Mouse (Mus musculus): Measurements from ENCODE around the gene Olfr44. TPM values are rescaled to one million over a fixed set of nuclear protein-coding genes. Genes with fewer than 3 reads are reported as not detected.

The Olfr44 gene
- total and polyA plus RNA-seq, 3 experiments: not detected

GRCm38 (mm10) chr9:39471844-39472243, 22.0 kb downstream of the Olfr44 start, which contains the start of gene Olfr955:
Olfr955 (minus strand) TSS chr9:39471944.
- dilution Hi-C loops (cut with MboI; ENCODE audit: extremely low pct_ligation_motif_present, extremely low pct_unique_long_range_greater_than_20kb, low sequenced_read_pairs): no loop called here
- TF ChIP-seq NELFE (IDR thresholded peaks at IDR 0.05; ENCODE audit: low read depth, low read length) (no peak), ZC3H11A (IDR thresholded peaks at IDR 0.05; ENCODE audit: low read depth, low read length) (no peak), GABPA (IDR thresholded peaks at IDR 0.05; ENCODE audit: insufficient replicate concordance, low read depth, low read length) (no peak), KAT2A (IDR thresholded peaks at IDR 0.05; ENCODE audit: insufficient replicate concordance, low read length) (no peak)
- Histone ChIP-seq H3K4me3 (replicated peaks in 1 of 3; ENCODE audit: low read depth in 2 of 3, low read length in 2 of 3, poor library complexity in 1 of 3) (no peak within 1 kb of the TSS), H3K79me2 (replicated peaks; ENCODE audit: control insufficient read depth, extremely low read depth, insufficient read depth, poor library complexity, severe bottlenecking) (no peaks in the 10 kb centered on the region), H3K4me1 (ENCODE audit: control insufficient read depth in 1 of 2, insufficient read depth in 2 of 2) (no peaks in the 10 kb centered on the region), H3K9me3 (replicated peaks; ENCODE audit: low read length) (no peaks in the 10 kb centered on the region), H3K27ac (ENCODE audit: insufficient read depth, low read depth) (no peak within 1 kb of the TSS), H3K9ac (ENCODE audit: insufficient read depth, low read depth) (no peak within 1 kb of the TSS), H3K36me3 (replicated peaks in 1 of 2; ENCODE audit: control insufficient read depth in 1 of 2, insufficient read depth in 1 of 2, low read length in 1 of 2) (no peaks in the 10 kb centered on the region), H3K27me3 (replicated peaks) (no peaks in the 10 kb centered on the region), H3K4me2 (ENCODE audit: insufficient read depth, low read depth, poor library complexity, severe bottlenecking) (no peak within 1 kb of the TSS)
- in situ Hi-C loops (cut with MboI; ENCODE audit: low pct_ligation_motif_present, low pct_unique_long_range_greater_than_20kb, low sequenced_read_pairs): no loop called here
- DNase-seq (ENCODE audit: extremely low read depth): no peak

- dilution Hi-C loops (cut with MboI; ENCODE audit: extremely low pct_ligation_motif_present, extremely low pct_unique_long_range_greater_than_20kb, low sequenced_read_pairs) (no loop called here), in situ Hi-C loops (cut with MboI; ENCODE audit: low pct_ligation_motif_present, low pct_unique_long_range_greater_than_20kb, low sequenced_read_pairs) (no loop called here)
- H3K27me3 ChIP-seq (replicated peaks): no peaks in the 10 kb centered on the region
- no peak within 1 kb of the TSS for H3K4me3 ChIP-seq (replicated peaks in 1 of 3; ENCODE audit: low read depth in 2 of 3, low read length in 2 of 3, poor library complexity in 1 of 3)
- H3K4me2 ChIP-seq (ENCODE audit: insufficient read depth, low read depth, poor library complexity, severe bottlenecking): no peak within 1 kb of the TSS
- no peak for DNase-seq (ENCODE audit: extremely low read depth)
- no peak within 1 kb of the TSS for H3K27ac ChIP-seq (ENCODE audit: insufficient read depth, low read depth)
- no peak within 1 kb of the TSS for H3K9ac ChIP-seq (ENCODE audit: insufficient read depth, low read depth)
- no peaks in the 10 kb centered on the region for H3K9me3 ChIP-seq (replicated peaks; ENCODE audit: low read length)
- no peaks in the 10 kb centered on the region for H3K4me1 ChIP-seq (ENCODE audit: control insufficient read depth in 1 of 2, insufficient read depth in 2 of 2)
- H3K36me3 ChIP-seq (replicated peaks in 1 of 2; ENCODE audit: control insufficient read depth in 1 of 2, insufficient read depth in 1 of 2, low read length in 1 of 2): no peaks in the 10 kb centered on the region
- no peaks in the 10 kb centered on the region for H3K79me2 ChIP-seq (replicated peaks; ENCODE audit: control insufficient read depth, extremely low read depth, insufficient read depth, poor library complexity, severe bottlenecking)
- TF ChIP-seq ETS1 (conservative IDR thresholded peaks at IDR 0.05; ENCODE audit: low read depth, low read length) (no peak), RAD21 (IDR thresholded peaks at IDR 0.05; ENCODE audit: low read depth, low read length) (no peak), IRF4 (IDR thresholded peaks at IDR 0.05; ENCODE audit: low read depth, low read length) (no peak), UBTF (IDR thresholded peaks at IDR 0.05; ENCODE audit: low read depth, low read length) (no peak), MAFK (IDR thresholded peaks at IDR 0.05; ENCODE audit: insufficient replicate concordance, low read length) (no peak), MXI1 (IDR thresholded peaks at IDR 0.05; ENCODE audit: low read depth, low read length) (no peak), RCOR1 (conservative IDR thresholded peaks at IDR 0.05; ENCODE audit: low read depth, low read length) (no peak), USF2 (conservative IDR thresholded peaks at IDR 0.05; ENCODE audit: low read depth, low read length) (no peak), POLR2AphosphoS2 (IDR thresholded peaks at IDR 0.05; ENCODE audit: low read depth, low read length) (no peak), BHLHE40 (IDR thresholded peaks at IDR 0.05; ENCODE audit: low read depth, low read length) (no peak)
These were observed 37.4 kb downstream of the Olfr44 start, which contains the start of gene Olfr954 for GRCm38 (mm10) chr9:39456401-39456800. Olfr954 (plus strand) TSS chr9:39456701.

Other genes with a start within 250 kb of the Olfr44 start
- gene Olfr1537, start 244.0 kb downstream of the Olfr44 start, total RNA-seq (2012; rRNA removed): not detected in 2 replicates
- not detected in 2 replicates for gene Olfr1537, start 244.0 kb downstream of the Olfr44 start, total RNA-seq (2014; rRNA removed)
- not detected in 2 replicates for gene Olfr1537, start 244.0 kb downstream of the Olfr44 start, polyA plus RNA-seq (2012; ENCODE audit: insufficient read length, low read depth)
- not detected in 2 replicates for gene Olfr945, start 217.2 kb downstream of the Olfr44 start, total RNA-seq (2012; rRNA removed)
- gene Olfr945, start 217.2 kb downstream of the Olfr44 start, total RNA-seq (2014; rRNA removed): not detected in 2 replicates
- not detected in 2 replicates for gene Olfr945, start 217.2 kb downstream of the Olfr44 start, polyA plus RNA-seq (2012; ENCODE audit: insufficient read length, low read depth)
- not detected in 2 replicates for gene Olfr948, start 167.9 kb downstream of the Olfr44 start, total RNA-seq (2012; rRNA removed)
- gene Olfr948, start 167.9 kb downstream of the Olfr44 start, total RNA-seq (2014; rRNA removed): not detected in 2 replicates
- gene Olfr948, start 167.9 kb downstream of the Olfr44 start, polyA plus RNA-seq (2012; ENCODE audit: insufficient read length, low read depth): not detected in 2 replicates
- not detected in 2 replicates for gene Olfr951, start 106.6 kb downstream of the Olfr44 start, total RNA-seq (2012; rRNA removed)
- gene Olfr951, start 106.6 kb downstream of the Olfr44 start, total RNA-seq (2014; rRNA removed): not detected in 2 replicates
- not detected in 2 replicates for gene Olfr951, start 106.6 kb downstream of the Olfr44 start, polyA plus RNA-seq (2012; ENCODE audit: insufficient read length, low read depth)
- not detected in 2 replicates for gene Olfr952, start 66.8 kb downstream of the Olfr44 start, total RNA-seq (2012; rRNA removed)
- not detected in 2 replicates for gene Olfr952, start 66.8 kb downstream of the Olfr44 start, total RNA-seq (2014; rRNA removed)
- gene Olfr952, start 66.8 kb downstream of the Olfr44 start, polyA plus RNA-seq (2012; ENCODE audit: insufficient read length, low read depth): not detected in 2 replicates
- not detected in 2 replicates for gene Olfr954, start 37.3 kb downstream of the Olfr44 start, total RNA-seq (2012; rRNA removed)
- gene Olfr954, start 37.3 kb downstream of the Olfr44 start, total RNA-seq (2014; rRNA removed): not detected in 2 replicates
- gene Olfr954, start 37.3 kb downstream of the Olfr44 start, polyA plus RNA-seq (2012; ENCODE audit: insufficient read length, low read depth): not detected in 2 replicates
- gene Olfr955, start 22.1 kb downstream of the Olfr44 start, total RNA-seq (2012; rRNA removed): not detected in 2 replicates
- gene Olfr955, start 22.1 kb downstream of the Olfr44 start, total RNA-seq (2014; rRNA removed): not detected in 2 replicates
- gene Olfr955, start 22.1 kb downstream of the Olfr44 start, polyA plus RNA-seq (2012; ENCODE audit: insufficient read length, low read depth): not detected in 2 replicates
- gene Olfr957, start 21.8 kb upstream of the Olfr44 start, total RNA-seq (2012; rRNA removed): not detected in 2 replicates
- not detected in 2 replicates for gene Olfr957, start 21.8 kb upstream of the Olfr44 start, total RNA-seq (2014; rRNA removed)
- not detected in 2 replicates for gene Olfr957, start 21.8 kb upstream of the Olfr44 start, polyA plus RNA-seq (2012; ENCODE audit: insufficient read length, low read depth)
- gene Olfr958, start 60.1 kb upstream of the Olfr44 start, total RNA-seq (2012; rRNA removed): not detected in 2 replicates
- gene Olfr958, start 60.1 kb upstream of the Olfr44 start, total RNA-seq (2014; rRNA removed): not detected in 2 replicates
- gene Olfr958, start 60.1 kb upstream of the Olfr44 start, polyA plus RNA-seq (2012; ENCODE audit: insufficient read length, low read depth): not detected in 2 replicates
- gene Olfr959, start 81.6 kb upstream of the Olfr44 start, total RNA-seq (2012; rRNA removed): not detected in 2 replicates
- not detected in 2 replicates for gene Olfr959, start 81.6 kb upstream of the Olfr44 start, total RNA-seq (2014; rRNA removed)
- gene Olfr959, start 81.6 kb upstream of the Olfr44 start, polyA plus RNA-seq (2012; ENCODE audit: insufficient read length, low read depth): not detected in 2 replicates
- gene AW551984, start 110.4 kb upstream of the Olfr44 start, total RNA-seq (2012; rRNA removed): not detected in 2 replicates
- gene AW551984, start 110.4 kb upstream of the Olfr44 start, total RNA-seq (2014; rRNA removed): not detected in 2 replicates
- gene AW551984, start 110.4 kb upstream of the Olfr44 start, polyA plus RNA-seq (2012; ENCODE audit: insufficient read length, low read depth): not detected in 2 replicates
- gene Olfr148, start 116.7 kb upstream of the Olfr44 start, total RNA-seq (2012; rRNA removed): not detected in 2 replicates
- gene Olfr148, start 116.7 kb upstream of the Olfr44 start, total RNA-seq (2014; rRNA removed): not detected in 2 replicates
- not detected in 2 replicates for gene Olfr148, start 116.7 kb upstream of the Olfr44 start, polyA plus RNA-seq (2012; ENCODE audit: insufficient read length, low read depth)
- not detected in 2 replicates for gene Olfr960, start 127.4 kb upstream of the Olfr44 start, total RNA-seq (2012; rRNA removed)
- not detected in 2 replicates for gene Olfr960, start 127.4 kb upstream of the Olfr44 start, total RNA-seq (2014; rRNA removed)
- gene Olfr960, start 127.4 kb upstream of the Olfr44 start, polyA plus RNA-seq (2012; ENCODE audit: insufficient read length, low read depth): not detected in 2 replicates
- not detected in 2 replicates for gene Olfr961, start 151.1 kb upstream of the Olfr44 start, total RNA-seq (2012; rRNA removed)
- not detected in 2 replicates for gene Olfr961, start 151.1 kb upstream of the Olfr44 start, total RNA-seq (2014; rRNA removed)
- not detected in 2 replicates for gene Olfr961, start 151.1 kb upstream of the Olfr44 start, polyA plus RNA-seq (2012; ENCODE audit: insufficient read length, low read depth)
- not detected in 2 replicates for gene Olfr963, start 173.2 kb upstream of the Olfr44 start, total RNA-seq (2012; rRNA removed)
- not detected in 2 replicates for gene Olfr963, start 173.2 kb upstream of the Olfr44 start, total RNA-seq (2014; rRNA removed)
- not detected in 2 replicates for gene Olfr963, start 173.2 kb upstream of the Olfr44 start, polyA plus RNA-seq (2012; ENCODE audit: insufficient read length, low read depth)
- not detected in 2 replicates for gene Olfr149, start 213.1 kb upstream of the Olfr44 start, total RNA-seq (2012; rRNA removed)
- not detected in 2 replicates for gene Olfr149, start 213.1 kb upstream of the Olfr44 start, total RNA-seq (2014; rRNA removed)
- gene Olfr149, start 213.1 kb upstream of the Olfr44 start, polyA plus RNA-seq (2012; ENCODE audit: insufficient read length, low read depth): not detected in 2 replicates
- not detected in 2 replicates for gene Olfr965, start 217.4 kb upstream of the Olfr44 start, total RNA-seq (2012; rRNA removed)
- gene Olfr965, start 217.4 kb upstream of the Olfr44 start, total RNA-seq (2014; rRNA removed): not detected in 2 replicates
- gene Olfr965, start 217.4 kb upstream of the Olfr44 start, polyA plus RNA-seq (2012; ENCODE audit: insufficient read length, low read depth): not detected in 2 replicates
- gene Olfr150, start 237.0 kb upstream of the Olfr44 start, total RNA-seq (2012; rRNA removed): not detected in 2 replicates
- not detected in 2 replicates for gene Olfr150, start 237.0 kb upstream of the Olfr44 start, total RNA-seq (2014; rRNA removed)
- gene Olfr150, start 237.0 kb upstream of the Olfr44 start, polyA plus RNA-seq (2012; ENCODE audit: insufficient read length, low read depth): not detected in 2 replicates

Data from CH12.LX (cell line).